Mouse (Mus musculus) myocyte (in vitro differentiated cells): ENCODE data around the gene Zfp827.

Experiments
- POLR2A ChIP-seq: IDR thresholded peaks from one replicate; pipeline ENCODE4 v1.6.1; 2011; ENCODE audit warnings: low read depth, mild to moderate bottlenecking, control low read depth, moderate library complexity; ENCODE audit not compliant: insufficient read length
- USF1 ChIP-seq: IDR thresholded peaks from one replicate; pipeline ENCODE4 v1.6.1; 2011; ENCODE audit warnings: low read depth, mild to moderate bottlenecking, control low read depth, moderate library complexity

GRCm38 (mm10) chr8:79145210-79145609 is 117.0 kb downstream of the Zfp827 start:
- TF ChIP-seq USF1, result no peak
- TF ChIP-seq POLR2A, result no peak
